Mouse (Mus musculus) cortical plate, adult 2 months (tissue): ENCODE measurements at regions not wholly inside any gene's neighbourhood (a gene's known extent, or its start where the extent isn't known, plus 50 kb on each side); places are given as distances from the start of the nearest gene placed in this dataset.

Source experiments
- CTCF ChIP-seq: fragments of 200-500 bp; IDR thresholded peaks from 2 replicates; pipeline ENCODE4 v1.5.1; 2011; ENCODE audit warnings: mild to moderate bottlenecking, control low read depth, low read length; ENCODE audit not compliant: insufficient read depth; ENCODE audit errors: extremely low read depth
- POLR2A ChIP-seq: fragments of 200-500 bp; IDR thresholded peaks from 2 replicates; pipeline ENCODE4 v1.6.1; 2011; ENCODE audit warnings: mild to moderate bottlenecking, low read length, control low read depth; ENCODE audit not compliant: insufficient read depth; ENCODE audit errors: extremely low read depth

GRCm38 (mm10) chr10:23559980-23560658, 209.5 kb upstream of the Eya4 start:
- TF ChIP-seq POLR2A (no peak), CTCF (no peak)
